Mouse (Mus musculus) midbrain, embryonic 11.5 days (tissue): Measurements from ENCODE around the gene Mef2d. TPM values are rescaled to one million over a fixed set of nuclear protein-coding genes. Genes with fewer than 3 reads are reported as not detected.

ENCODE experiments used
- ATAC-seq: fragments of 200-750 bp; cut with Nextera tagmentation; 2 replicates; pipeline ENCODE4 v1.8.0; 2017; ENCODE audit warnings: moderate TSS enrichment, moderate library complexity; ENCODE audit not compliant: low FRiP score
- DNase-seq: peaks from one replicate; pipeline ENCODE4 v3.0.0; 2015; ENCODE audit warnings: low spot score; ENCODE audit errors: missing footprints
- H3K27ac ChIP-seq: fragments of 300-500 bp; sonication (generic); 2 replicates; pipeline ENCODE4 v1.5.1; 2014; ENCODE audit warnings: low read depth, low read length
- H3K27me3 ChIP-seq: fragments of 300-500 bp; sonication (generic); 2 replicates; pipeline ENCODE4 v1.6.1; 2014; ENCODE audit warnings: mild to moderate bottlenecking, low read length, moderate library complexity, mixed read lengths; ENCODE audit not compliant: control insufficient read depth, insufficient read depth
- H3K36me3 ChIP-seq: fragments of 300-500 bp; sonication (generic); 2 replicates; pipeline ENCODE4 v1.6.1; 2014; ENCODE audit warnings: mild to moderate bottlenecking, low read length, moderate library complexity, mixed read lengths; ENCODE audit not compliant: control insufficient read depth, insufficient read depth
- H3K4me1 ChIP-seq: fragments of 300-500 bp; sonication (generic); 2 replicates; pipeline ENCODE4 v1.6.1; 2014; ENCODE audit warnings: low read length; ENCODE audit not compliant: control insufficient read depth, insufficient read depth
- H3K4me2 ChIP-seq: fragments of 300-500 bp; sonication (generic); 2 replicates; pipeline ENCODE4 v1.6.1; 2014; ENCODE audit warnings: mild to moderate bottlenecking, moderate library complexity
- H3K4me3 ChIP-seq: fragments of 300-500 bp; sonication (generic); 2 replicates; pipeline ENCODE4 v1.5.1; 2014; ENCODE audit warnings: low read depth, low read length
- H3K9ac ChIP-seq: fragments of 300-500 bp; sonication (generic); 2 replicates; pipeline ENCODE4 v1.6.1; 2014; ENCODE audit warnings: low read length
- H3K9me3 ChIP-seq: fragments of 300-500 bp; sonication (generic); 2 replicates; pipeline ENCODE4 v1.6.1; 2016; ENCODE audit warnings: low read length; ENCODE audit not compliant: control insufficient read depth
- WGBS: fragments of 180-500 bp; shearing (Covaris S2); extraction: QIAGEN DNeasy Blood & Tissue Kit; methylation state at CpG from one replicate; pipeline ENCODE4 v1.1.7; 2014; 5-methylcytosine and 5-hydroxymethylcytosine counted together
- polyA plus RNA-seq: library from polyadenylated mRNA; unstranded; fragments of >200 nt; fragmentation: Nextera tagmentation; extraction: Ambion mirVana; gene quantifications from 2 replicates; pipeline ENCODE4 v1.2.1, GENCODE M21; 2014

Mef2d gene
- polyA plus RNA-seq, 1 experiment from 2014 or later: 10.9 TPM

DNA sequence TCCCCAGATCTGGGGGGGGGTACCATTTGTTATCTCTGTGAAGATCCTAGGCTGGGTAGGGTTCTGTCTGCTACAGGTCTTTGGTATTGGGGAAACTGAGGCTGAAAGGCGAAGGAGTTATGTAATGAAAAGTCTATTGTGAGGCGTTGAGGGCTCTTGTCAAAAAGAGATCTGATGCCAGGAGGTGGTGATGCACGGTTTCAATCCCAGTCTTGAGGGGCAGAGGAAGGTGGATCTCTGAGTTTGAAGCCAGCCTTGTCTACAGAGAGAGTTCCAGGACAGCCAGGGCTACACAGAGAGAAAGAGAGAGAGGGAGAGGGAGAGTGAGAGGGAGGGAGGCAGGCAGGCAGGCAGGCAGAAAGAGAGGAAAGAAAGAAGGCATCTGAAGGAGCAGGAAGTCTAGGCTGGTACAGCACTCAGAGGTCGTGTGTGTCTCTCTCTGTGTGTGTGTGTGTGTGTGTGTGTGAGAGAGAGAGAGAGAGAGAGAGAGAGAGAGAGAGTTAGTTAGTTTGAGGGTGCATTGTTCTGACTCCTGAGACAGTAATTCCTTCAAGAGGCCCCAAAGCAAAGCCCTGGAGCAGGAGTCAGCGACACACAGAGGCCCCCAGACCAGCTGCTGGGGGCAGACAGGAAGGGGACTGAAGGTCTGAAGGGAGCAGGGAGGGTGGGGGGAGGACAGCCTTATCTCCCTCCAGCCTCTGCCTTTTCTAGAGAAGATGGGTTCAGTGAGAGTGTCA is 4.4 kb downstream of the Mef2d start:
- no peak overlapping the region for H3K4me2 ChIP-seq
- no peaks in the 10 kb centered on the region; the same call in 1 of the 2 replicates for H3K27me3 ChIP-seq
- ATAC-seq (no peak), DNase-seq (no peak)
- H3K36me3 ChIP-seq: no peaks in the 10 kb centered on the region
- H3K9me3 ChIP-seq: no peaks in the 10 kb centered on the region
- no peak overlapping the region for H3K4me3 ChIP-seq
- no peak overlapping the region; the same call in 1 of the 2 replicates for H3K27ac ChIP-seq
- H3K4me1 ChIP-seq: peaks cover 68% of the 10 kb centered on the region
- H3K9ac ChIP-seq: 0 out of 2 replicates have a peak overlapping the region, but pooled peaks have one; percentile 20
- 43% methylated on average over 5 of the region's 5 CpGs for WGBS

GRCm38 (mm10) chr3:88147444-88147843 is 5.3 kb downstream of the Mef2d start:
- no peaks in the 10 kb centered on the region for H3K27me3 ChIP-seq
- H3K27ac ChIP-seq: no peak overlapping the region

GRCm38 (mm10) chr3:88147866-88148265 is 5.7 kb downstream of the Mef2d start:
- Histone ChIP-seq H3K4me3 (no peak overlapping the region), H3K4me1 (peaks cover 77% of the 10 kb centered on the region), H3K9me3 (no peaks in the 10 kb centered on the region), H3K9ac (no peak overlapping the region), H3K4me2 (no peak overlapping the region), H3K36me3 (no peaks in the 10 kb centered on the region), H3K27ac (no peak overlapping the region), H3K27me3 (no peaks in the 10 kb centered on the region)
- ATAC-seq: no peak
- 67% methylated on average over 1 of the region's 1 CpGs for WGBS
- DNase-seq: no peak

More at GRCm38 (mm10) chr3:88147444-88147843, 5.3 kb downstream of the Mef2d start:
- DNase-seq (no peak), ATAC-seq (no peak)
- Histone ChIP-seq H3K36me3 (no peaks in the 10 kb centered on the region), H3K4me1 (peaks cover 77% of the 10 kb centered on the region), H3K4me3 (no peak overlapping the region), H3K9ac (no peak overlapping the region), H3K9me3 (no peaks in the 10 kb centered on the region), H3K4me2 (no peak overlapping the region)
- 64% methylated on average over 2 of the region's 2 CpGs for WGBS

GRCm38 (mm10) chr3:88148354-88148753 is 6.2 kb downstream of the Mef2d start:
- no peaks in the 10 kb centered on the region for H3K27me3 ChIP-seq
- no peak overlapping the region for H3K9ac ChIP-seq
- H3K36me3 ChIP-seq: no peaks in the 10 kb centered on the region
- DNase-seq: no peak
- no peak overlapping the region for H3K4me2 ChIP-seq
- ATAC-seq: no peak
- no peaks in the 10 kb centered on the region for H3K9me3 ChIP-seq
- peaks cover 73% of the 10 kb centered on the region for H3K4me1 ChIP-seq
- no peak overlapping the region for H3K27ac ChIP-seq
- 86% methylated on average over 5 of the region's 5 CpGs for WGBS
- no peak overlapping the region for H3K4me3 ChIP-seq

- no peak overlapping the region for H3K4me3 ChIP-seq
- no peak overlapping the region for H3K4me2 ChIP-seq
Observed at GRCm38 (mm10) chr3:88148776-88149509, 6.8 kb downstream of the Mef2d start.

DNA sequence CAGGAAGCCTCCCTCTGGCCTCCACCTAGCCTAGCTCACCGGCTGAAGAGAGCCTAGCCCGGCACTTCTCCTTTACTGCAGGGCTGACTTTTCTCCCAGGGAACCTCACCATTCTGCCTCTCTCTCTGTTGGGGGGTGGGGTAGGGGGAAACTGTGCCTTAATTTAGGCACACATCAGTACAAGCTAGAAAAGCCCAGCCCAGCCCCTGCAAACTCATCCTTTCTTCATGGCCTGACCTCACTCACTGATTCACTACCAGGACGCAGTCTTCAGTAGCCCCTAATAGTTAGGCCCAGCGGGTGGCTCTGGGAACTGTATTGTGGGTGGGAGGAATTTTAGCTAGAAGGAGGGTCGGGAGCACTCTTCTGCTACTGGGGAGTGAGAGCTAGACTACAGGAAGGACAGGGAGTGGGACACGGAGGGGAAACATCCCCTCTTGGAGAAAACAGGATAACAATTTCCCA is 7.4 kb downstream of the Mef2d start:
- no peak overlapping the region; the same call in 1 of the 2 replicates for H3K27ac ChIP-seq

More at GRCm38 (mm10) chr3:88148776-88149509, 6.8 kb downstream of the Mef2d start:
- DNase-seq: no peak
- Histone ChIP-seq H3K36me3 (no peaks in the 10 kb centered on the region), H3K27ac (no peak overlapping the region), H3K9ac (no peak overlapping the region), H3K9me3 (no peaks in the 10 kb centered on the region), H3K4me1 (peaks cover 67% of the 10 kb centered on the region), H3K27me3 (no peaks in the 10 kb centered on the region)
- ATAC-seq: no peak
- WGBS: 74% methylated on average over 4 of the region's 4 CpGs

DNA sequence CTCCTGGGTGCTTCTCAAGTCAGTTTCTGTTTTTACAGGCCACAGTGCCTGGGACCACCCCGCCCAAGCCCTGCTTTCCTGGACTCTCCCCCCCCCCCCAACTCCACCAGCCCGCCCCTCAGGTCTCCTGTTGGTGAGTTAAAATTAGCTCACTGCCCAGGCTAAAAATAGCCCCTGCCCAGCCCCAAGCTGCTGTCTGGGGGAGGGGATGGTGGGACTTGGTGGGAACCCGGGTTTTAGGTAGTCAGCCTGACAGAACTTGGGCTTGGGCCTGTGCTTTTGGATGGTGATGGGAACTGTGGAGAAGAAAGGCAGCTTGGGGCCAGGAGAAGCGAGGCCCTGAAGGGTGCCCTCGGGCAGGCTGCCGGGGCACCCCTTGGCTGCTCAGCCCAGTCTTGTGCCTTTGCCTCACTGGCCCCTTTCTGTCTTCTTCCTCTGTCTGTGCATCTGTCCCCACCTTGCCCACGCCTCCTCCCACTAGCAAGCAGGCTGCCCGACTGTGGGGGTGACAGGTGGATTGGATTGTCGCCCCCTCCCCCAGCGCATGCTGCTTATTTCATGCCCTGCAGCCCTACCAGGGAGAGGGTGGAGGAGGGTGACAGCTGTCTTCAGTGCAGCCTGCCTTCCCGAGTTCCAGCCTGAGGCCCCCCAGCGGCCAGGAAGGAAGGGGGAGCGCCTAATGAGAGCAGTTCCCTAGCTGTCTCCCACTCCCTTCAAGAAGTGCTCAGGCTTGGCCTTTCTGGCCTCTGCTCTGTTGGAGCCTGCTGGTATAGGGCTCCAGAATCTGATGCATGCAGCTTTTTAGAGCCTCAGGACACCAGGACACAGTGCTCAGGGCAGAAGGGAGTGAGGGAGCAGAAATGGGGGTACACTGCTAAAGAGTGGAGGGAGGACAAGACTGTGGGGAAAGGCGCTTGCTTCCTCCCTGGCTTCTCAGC is 8.2 kb downstream of the Mef2d start:
- H3K4me1 ChIP-seq: peaks cover 53% of the 10 kb centered on the region
- H3K27me3 ChIP-seq: no peaks in the 10 kb centered on the region
- peak; percentile 56 for ATAC-seq
- no peaks in the 10 kb centered on the region for H3K36me3 ChIP-seq
- H3K9me3 ChIP-seq: no peaks in the 10 kb centered on the region
- 16% methylated on average over 14 of the region's 14 CpGs for WGBS
- peak; percentile 88 for DNase-seq
- H3K4me2 ChIP-seq: 0 out of 2 replicates have a peak overlapping the region, but pooled peaks have one; percentile 15
- H3K27ac ChIP-seq: peak overlapping the region; percentile 63
- no peak overlapping the region for H3K4me3 ChIP-seq
- peak overlapping the region; percentile 24 for H3K9ac ChIP-seq

More for the DNA sequence above, 7.4 kb downstream of the Mef2d start:
- Histone ChIP-seq H3K9ac (peak overlapping the region; percentile 24; the same call in 1 of the 2 replicates), H3K4me3 (no peak overlapping the region), H3K4me1 (peaks cover 61% of the 10 kb centered on the region), H3K36me3 (no peaks in the 10 kb centered on the region), H3K27me3 (no peaks in the 10 kb centered on the region), H3K9me3 (no peaks in the 10 kb centered on the region), H3K4me2 (0 out of 2 replicates have a peak overlapping the region, but pooled peaks have one; percentile 9)
- 27% methylated on average over 6 of the region's 6 CpGs for WGBS
- ATAC-seq: no peak
- no peak for DNase-seq

GRCm38 (mm10) chr3:88150999-88151364 is 8.8 kb downstream of the Mef2d start:
- H3K4me2 ChIP-seq: no peak overlapping the region
- ATAC-seq: no peak
- DNase-seq: peak; percentile 84
- peaks cover 47% of the 10 kb centered on the region for H3K4me1 ChIP-seq
- peak overlapping the region; percentile 24 for H3K9ac ChIP-seq
- no peaks in the 10 kb centered on the region for H3K9me3 ChIP-seq
- H3K27me3 ChIP-seq: no peaks in the 10 kb centered on the region
- H3K4me3 ChIP-seq: no peak overlapping the region
- H3K36me3 ChIP-seq: no peaks in the 10 kb centered on the region
- 66% methylated on average over 3 of the region's 3 CpGs for WGBS
- no peak overlapping the region; the same call in 1 of the 2 replicates for H3K27ac ChIP-seq
